Mouse (Mus musculus) C2C12 (cell line): ENCODE results near the gene Fam240a.

Source experiments
- CEBPB ChIP-seq: IDR thresholded peaks from one replicate; pipeline ENCODE4 v1.6.1; 2011; ENCODE audit warnings: low read depth, mild to moderate bottlenecking, control low read depth, moderate library complexity
- CTCF ChIP-seq: IDR thresholded peaks from one replicate; pipeline ENCODE4 v1.5.1; 2011; ENCODE audit not compliant: control insufficient read depth, insufficient read depth, insufficient read length
- FOSL1 ChIP-seq: IDR thresholded peaks from one replicate; pipeline ENCODE4 v1.8.0; 2011; ENCODE audit warnings: mild to moderate bottlenecking, low read length; ENCODE audit not compliant: poor library complexity, insufficient read depth, severe bottlenecking
- MAX ChIP-seq: IDR thresholded peaks from one replicate; pipeline ENCODE4 v1.6.1; 2011; ENCODE audit warnings: mild to moderate bottlenecking, control low read depth
- USF1 ChIP-seq: IDR thresholded peaks from one replicate; pipeline ENCODE4 v1.6.1; 2011; ENCODE audit warnings: low read depth, mild to moderate bottlenecking, control low read depth, moderate library complexity

DNA sequence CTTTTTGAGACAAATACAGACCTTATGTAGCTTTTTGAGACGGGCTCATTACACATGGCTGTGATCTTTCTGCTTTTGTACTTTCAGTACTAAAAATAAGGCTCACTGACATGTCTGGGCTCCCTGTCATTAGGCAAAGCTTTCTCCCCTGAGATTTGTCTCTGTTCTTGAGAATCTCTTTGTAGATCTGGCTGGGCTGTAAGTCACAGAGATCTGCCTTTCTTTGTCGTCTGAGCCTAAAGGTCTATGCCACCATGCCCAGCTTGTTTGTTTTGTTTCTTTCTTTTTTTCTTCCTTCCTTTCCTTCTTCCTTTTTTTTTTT, 49.2 kb upstream of the Fam240a start:
- TF ChIP-seq USF1 (no peak), CTCF (no peak), MAX (no peak), CEBPB (no peak), FOSL1 (no peak)
